ENCODE assay signal across 8 mouse cellular contexts in genomic region chrX:168124043-168124442, GRCm38 (mm10).
A peak's percentile ranks its signal among the peaks of the same experiment; 100 is the strongest.
DNase-seq lines count a peak whose midpoint lies in the region; ATAC-seq lines count a peak whose summit lies in the region.
"Had no signal": no experiment of that assay in that cellular context is flagged by ENCODE, and none has a peak within 500 bp of the region (broad histone marks: within the 10 kb centered on the region; RNA-seq: fewer than 3 reads in every experiment).

No protein-coding gene starts in this region.

- no peak overlapping the region for H3K9ac ChIP-seq in liver, embryonic 11.5 days (ENCODE audit: low read depth, low read length)
- H3K9ac ChIP-seq in forebrain, embryonic 11.5 days (ENCODE audit: low read length), result no peak overlapping the region
- H3K9ac ChIP-seq in intestine, embryonic 16.5 days (ENCODE audit: low read depth, low read length), result no peak overlapping the region

- H3K27ac ChIP-seq in liver, embryonic 11.5 days (ENCODE audit: low read depth, low read length), result no peak overlapping the region
- H3K27ac ChIP-seq in forebrain, embryonic 11.5 days (ENCODE audit: low read depth, low read length), result no peak overlapping the region
- H3K27ac ChIP-seq in intestine, embryonic 16.5 days (ENCODE audit: low read length), result no peak overlapping the region

- H3K36me3 ChIP-seq in liver, embryonic 11.5 days (ENCODE audit: control insufficient read depth, insufficient read depth, low read length), result no peaks in the 10 kb centered on the region
- no peaks in the 10 kb centered on the region for H3K36me3 ChIP-seq in forebrain, embryonic 11.5 days (ENCODE audit: control insufficient read depth, insufficient read depth, low read length)
- H3K36me3 ChIP-seq in intestine, embryonic 16.5 days (ENCODE audit: control insufficient read depth, insufficient read depth, low read length), result no peaks in the 10 kb centered on the region

- H3K4me1 ChIP-seq in liver, embryonic 11.5 days (replicated peaks; ENCODE audit: control insufficient read depth, insufficient read depth, low read length), result no peaks in the 10 kb centered on the region
- no peaks in the 10 kb centered on the region for H3K4me1 ChIP-seq in forebrain, embryonic 11.5 days (replicated peaks; ENCODE audit: control insufficient read depth, insufficient read depth, low read length)
- no peaks in the 10 kb centered on the region for H3K4me1 ChIP-seq in intestine, embryonic 16.5 days (ENCODE audit: control insufficient read depth, insufficient read depth, low read length)

- H3K4me3 ChIP-seq in liver, embryonic 11.5 days (ENCODE audit: low read depth, low read length), result no peak overlapping the region
- H3K4me3 ChIP-seq in forebrain, embryonic 11.5 days (ENCODE audit: low read depth, low read length), result peak overlapping the region; percentile 39
- H3K4me3 ChIP-seq in intestine, embryonic 16.5 days (ENCODE audit: low read length), result no peak overlapping the region

- peak overlapping the region; percentile 54 for H3K4me2 ChIP-seq in liver, embryonic 11.5 days
- H3K4me2 ChIP-seq in forebrain, embryonic 11.5 days (ENCODE audit: low read depth, low read length, severe bottlenecking), result peak overlapping the region; percentile 58
- H3K4me2 ChIP-seq in intestine, embryonic 16.5 days (ENCODE audit: low read depth, low read length), result peak overlapping the region; percentile 58; the same call in 1 of the 2 replicates

- H3K27me3 ChIP-seq in liver, embryonic 11.5 days (replicated peaks; ENCODE audit: control insufficient read depth, insufficient read depth, low read length), result peaks cover 29% of the 10 kb centered on the region
- peaks cover 36% of the 10 kb centered on the region for H3K27me3 ChIP-seq in forebrain, embryonic 11.5 days (ENCODE audit: control insufficient read depth, insufficient read depth, low read length)
- H3K27me3 ChIP-seq in intestine, embryonic 16.5 days (replicated peaks; ENCODE audit: control insufficient read depth, insufficient read depth, low read length), result peaks cover 28% of the 10 kb centered on the region

- no peaks in the 10 kb centered on the region for H3K9me3 ChIP-seq in liver, embryonic 11.5 days (ENCODE audit: control insufficient read depth, low read length)
- H3K9me3 ChIP-seq in forebrain, embryonic 11.5 days (ENCODE audit: control insufficient read depth, low read length), result no peaks in the 10 kb centered on the region; the same call in 1 of the 2 replicates
- no peaks in the 10 kb centered on the region for H3K9me3 ChIP-seq in intestine, embryonic 16.5 days (ENCODE audit: control insufficient read depth, low read length)

- ATAC-seq in liver, embryonic 11.5 days (replicated peaks; ENCODE audit: low FRiP score), result no peak
- no peak for ATAC-seq in forebrain, embryonic 11.5 days (replicated peaks; ENCODE audit: low FRiP score)
- ATAC-seq in intestine, embryonic 16.5 days, result no peak

- intact Hi-C loops in gastrocnemius, postnatal 14 days (cut with DNase I; ENCODE audit: low total_unique reads), result no loop called here

- DNase-seq in liver, embryonic 11.5 days (ENCODE audit: low spot score), result no peak
- no peak for DNase-seq in liver
- DNase-seq in forebrain, embryonic 11.5 days (ENCODE audit: low spot score), result no peak
- DNase-seq in retina, postnatal 1 day, result peak; percentile 4
- DNase-seq in layer of hippocampus, postnatal 25 days (ENCODE audit: extremely low spot score in 1 of 2, low spot score in 1 of 2), result no peak
- DNase-seq in gastrocnemius, postnatal 14 days, result no peak
- DNase-seq: lung, postnatal 4 days had no signal

- WGBS in liver, embryonic 11.5 days, result 11% methylated on average over 8 of the region's 8 CpGs
- 18% methylated on average over 8 of the region's 8 CpGs for whole genome bisulfite sequencing in forebrain, embryonic 11.5 days
- WGBS in intestine, embryonic 16.5 days, result 15% methylated on average over 8 of the region's 8 CpGs
